Mouse (Mus musculus): ENCODE measurements around the gene Kdm5a. TPM values are rescaled to one million over a fixed set of nuclear protein-coding genes. Genes with fewer than 3 reads are reported as not detected.

Kdm5a gene
- polyA plus RNA-seq, 1 experiment from 2014 or later, result 38.6 TPM

DNA sequence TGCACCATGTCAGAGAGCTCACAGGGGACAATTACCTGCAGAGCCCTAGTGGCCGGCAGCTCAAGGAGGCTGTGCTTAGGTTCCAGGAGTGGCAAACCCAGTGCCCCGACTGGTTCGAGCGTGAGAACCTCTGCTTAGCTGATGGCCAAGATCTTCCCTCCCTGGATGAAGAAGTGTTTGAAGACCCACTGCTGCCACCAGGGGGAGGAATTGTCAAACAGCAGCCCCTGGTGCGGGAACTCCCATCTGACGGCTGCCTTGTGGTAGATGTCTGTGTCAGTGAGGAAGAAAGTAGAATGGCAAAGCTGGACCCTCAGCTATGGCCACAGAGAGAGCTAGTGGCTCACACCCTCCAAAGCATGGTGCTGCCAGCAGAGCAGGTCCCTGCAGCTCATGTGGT, 117.6 kb downstream of the Kdm5a start:
- Histone ChIP-seq H3K4me1 (no peaks in the 10 kb centered on the region), H3K9ac (no peak overlapping the region), H3K4me3 (replicated peaks) (no peak overlapping the region), H3K27me3 (replicated peaks) (no peaks in the 10 kb centered on the region), H3K4me2 (no peak overlapping the region), H3K27ac (no peak overlapping the region), H3K9me3 (no peaks in the 10 kb centered on the region), H3K36me3 (0 out of 2 replicates have a peak, but pooled peaks cover 4% of the 10 kb centered on the region)
- no peak for ATAC-seq (ENCODE audit: insufficient read depth, low FRiP score, low read depth)
- WGBS, result 92% methylated on average over 6 of the region's 6 CpGs

DNA sequence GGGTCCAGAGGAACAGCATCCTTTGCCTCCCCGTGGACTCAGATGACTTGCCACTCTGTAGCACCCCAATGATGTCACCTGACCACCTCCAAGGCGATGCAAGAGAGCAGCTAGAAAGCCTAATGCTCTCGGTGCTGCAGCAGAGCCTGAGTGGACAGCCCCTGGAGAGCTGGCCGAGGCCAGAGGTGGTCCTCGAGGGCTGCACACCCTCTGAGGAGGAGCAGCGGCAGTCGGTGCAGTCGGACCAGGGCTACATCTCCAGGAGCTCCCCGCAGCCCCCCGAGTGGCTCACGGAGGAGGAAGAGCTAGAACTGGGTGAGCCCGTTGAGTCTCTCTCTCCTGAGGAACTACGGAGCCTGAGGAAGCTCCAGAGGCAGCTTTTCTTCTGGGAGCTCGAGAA, 118.1 kb downstream of the Kdm5a start:
- no peak for ATAC-seq (ENCODE audit: insufficient read depth, low FRiP score, low read depth)
- Histone ChIP-seq H3K4me2 (no peak overlapping the region), H3K36me3 (0 out of 2 replicates have a peak, but pooled peaks cover 4% of the 10 kb centered on the region), H3K9me3 (no peaks in the 10 kb centered on the region), H3K4me3 (replicated peaks) (no peak overlapping the region), H3K27ac (no peak overlapping the region), H3K27me3 (replicated peaks) (no peaks in the 10 kb centered on the region), H3K9ac (no peak overlapping the region), H3K4me1 (no peaks in the 10 kb centered on the region)
- 89% methylated on average over 14 of the region's 14 CpGs for WGBS

DNA sequence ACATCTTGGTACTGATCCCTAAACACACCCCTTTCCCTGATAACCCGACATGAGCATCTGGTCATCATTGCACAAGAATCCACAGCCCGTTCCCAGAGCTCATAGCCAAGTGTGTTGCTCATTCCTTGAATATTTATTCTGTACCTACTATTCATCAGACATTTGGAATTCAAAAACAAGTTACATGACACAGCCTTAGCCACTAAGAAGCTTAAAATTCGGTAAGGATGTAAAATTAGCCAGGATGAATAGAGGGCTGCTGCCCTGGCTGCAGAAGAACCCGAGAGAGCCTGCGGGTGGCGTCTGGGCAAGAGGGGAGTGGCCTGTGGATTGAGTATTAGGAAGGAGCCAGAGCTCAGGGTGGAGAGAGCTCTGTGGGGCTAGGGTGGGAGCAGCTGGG, 118.8 kb downstream of the Kdm5a start:
- ATAC-seq (ENCODE audit: insufficient read depth, low FRiP score, low read depth), result no peak
- 39% methylated on average over 6 of the region's 6 CpGs for WGBS
- no peaks in the 10 kb centered on the region for H3K9me3 ChIP-seq
- no peak overlapping the region for H3K9ac ChIP-seq
- H3K4me2 ChIP-seq, result no peak overlapping the region
- H3K4me3 ChIP-seq (replicated peaks), result no peak overlapping the region
- H3K27ac ChIP-seq, result no peak overlapping the region
- H3K27me3 ChIP-seq (replicated peaks), result no peaks in the 10 kb centered on the region
- H3K4me1 ChIP-seq, result no peaks in the 10 kb centered on the region
- H3K36me3 ChIP-seq, result 0 out of 2 replicates have a peak, but pooled peaks cover 4% of the 10 kb centered on the region

DNA sequence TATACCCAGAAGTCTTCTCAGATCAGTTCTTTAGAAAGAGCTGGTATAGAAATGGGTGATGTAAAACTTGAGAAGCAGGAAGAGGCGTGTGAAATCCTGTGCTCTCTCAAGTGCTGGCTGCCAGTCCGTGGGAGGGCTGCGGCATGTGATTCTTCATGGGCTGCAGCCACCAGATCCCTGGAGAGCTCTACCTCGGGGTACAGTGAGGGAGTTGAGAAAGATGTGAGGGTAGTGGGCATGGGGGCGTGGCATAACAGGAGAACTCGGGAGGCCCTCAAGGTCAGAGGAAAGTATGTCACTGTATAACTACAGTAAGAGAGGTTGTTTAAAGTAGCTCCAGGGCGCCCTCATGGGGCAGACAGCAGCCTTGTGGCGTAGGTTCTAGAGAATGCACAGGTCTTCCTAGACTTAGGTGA, 119.3 kb downstream of the Kdm5a start:
- ATAC-seq (ENCODE audit: insufficient read depth, low FRiP score, low read depth), result no peak

DNA sequence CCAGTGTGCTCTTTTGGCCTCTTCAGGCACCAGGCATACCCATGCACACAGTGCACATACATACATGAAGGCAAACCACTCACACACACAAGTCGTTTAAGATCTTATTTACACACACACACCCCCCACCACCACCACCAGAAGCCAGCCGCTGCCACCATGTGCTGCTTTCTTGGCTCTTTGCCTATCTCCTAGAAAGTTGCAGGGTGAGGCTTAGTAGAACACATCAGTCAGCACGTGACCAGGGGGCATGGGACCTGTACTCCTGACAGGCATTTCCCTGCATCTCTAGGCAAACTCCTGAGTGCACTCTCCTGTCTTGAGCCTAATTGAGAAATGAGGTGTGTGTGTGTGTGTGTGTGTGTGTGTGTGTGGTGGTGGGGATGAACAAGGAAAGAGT, 121.1 kb downstream of the Kdm5a start:
- Histone ChIP-seq H3K27me3 (replicated peaks) (no peaks in the 10 kb centered on the region), H3K36me3 (0 out of 2 replicates have a peak, but pooled peaks cover 4% of the 10 kb centered on the region), H3K4me2 (no peak overlapping the region), H3K4me1 (no peaks in the 10 kb centered on the region), H3K4me3 (replicated peaks) (no peak overlapping the region), H3K9me3 (no peaks in the 10 kb centered on the region), H3K27ac (no peak overlapping the region), H3K9ac (no peak overlapping the region)
- 0 out of 2 replicates have a peak, but pooled peaks have one; percentile 27 for ATAC-seq (ENCODE audit: insufficient read depth, low FRiP score, low read depth)
- whole genome bisulfite sequencing, result 70% methylated on average over 3 of the region's 3 CpGs

More for the DNA sequence above, 119.3 kb downstream of the Kdm5a start:
- no peak overlapping the region for H3K27ac ChIP-seq
- H3K4me2 ChIP-seq, result no peak overlapping the region
- 0 out of 2 replicates have a peak, but pooled peaks cover 4% of the 10 kb centered on the region for H3K36me3 ChIP-seq
- no peaks in the 10 kb centered on the region for H3K27me3 ChIP-seq (replicated peaks)
- H3K9me3 ChIP-seq, result no peaks in the 10 kb centered on the region
- no peak overlapping the region for H3K4me3 ChIP-seq (replicated peaks)
- 25% methylated on average over 8 of the region's 8 CpGs for WGBS
- H3K9ac ChIP-seq, result no peak overlapping the region
- no peaks in the 10 kb centered on the region for H3K4me1 ChIP-seq

DNA sequence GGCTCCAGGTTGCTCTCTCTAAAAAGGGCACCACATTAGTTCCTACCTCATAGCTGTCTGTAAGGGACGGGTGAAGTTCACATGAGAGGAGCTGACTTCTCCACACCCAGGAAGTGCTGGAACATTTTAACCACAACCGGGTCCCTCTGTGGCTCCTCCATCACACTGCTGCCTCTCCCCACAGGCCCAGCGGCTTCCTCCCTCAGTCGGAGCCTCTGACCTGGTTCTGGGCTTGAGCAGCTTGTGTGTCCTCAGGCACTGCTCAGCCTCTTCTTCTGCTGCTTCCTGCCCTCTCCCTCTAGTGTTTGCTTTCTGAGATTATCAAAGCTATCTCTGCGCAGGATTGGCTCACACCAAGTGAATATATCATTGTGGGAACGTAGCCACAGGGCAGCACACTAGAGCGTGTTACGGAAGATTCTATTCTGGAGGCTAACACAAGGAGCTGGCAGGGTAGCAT, 122.2 kb downstream of the Kdm5a start:
- ATAC-seq (ENCODE audit: insufficient read depth, low FRiP score, low read depth), result no peak
- 56% methylated on average over 8 of the region's 8 CpGs for WGBS

DNA sequence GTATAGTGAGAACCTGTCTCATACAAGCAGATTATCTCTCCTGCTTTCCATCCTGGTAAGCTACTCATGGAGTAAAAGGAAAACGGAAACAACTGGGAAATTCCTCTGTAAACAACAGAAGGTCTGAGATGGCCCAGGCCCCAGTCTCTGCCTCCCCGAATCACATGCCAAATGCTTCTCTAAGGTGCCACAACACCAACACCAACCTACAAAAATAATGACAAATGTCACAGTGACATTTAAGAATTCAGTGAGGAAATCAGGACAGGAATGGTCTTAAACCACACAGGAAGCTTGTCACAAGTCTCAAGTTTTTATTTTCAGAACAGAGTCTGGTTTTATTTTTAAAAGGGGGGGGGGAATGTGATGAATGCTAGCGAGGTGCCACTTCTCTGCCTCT, 124.7 kb downstream of the Kdm5a start:
- peaks cover 28% of the 10 kb centered on the region for H3K27me3 ChIP-seq (replicated peaks)
- H3K4me3 ChIP-seq (replicated peaks), result no peak overlapping the region
- 58% methylated on average over 3 of the region's 3 CpGs for WGBS
- no peaks in the 10 kb centered on the region for H3K9me3 ChIP-seq
- H3K36me3 ChIP-seq, result no peaks in the 10 kb centered on the region
- no peak overlapping the region for H3K27ac ChIP-seq
- peaks cover 12% of the 10 kb centered on the region for H3K4me1 ChIP-seq
- no peak overlapping the region for H3K4me2 ChIP-seq
- ATAC-seq (ENCODE audit: insufficient read depth, low FRiP score, low read depth), result no peak
- no peak overlapping the region for H3K9ac ChIP-seq

More for the DNA sequence above, 122.2 kb downstream of the Kdm5a start:
- Histone ChIP-seq H3K27me3 (replicated peaks) (0 out of 2 replicates have a peak, but pooled peaks cover 4% of the 10 kb centered on the region), H3K27ac (no peak overlapping the region), H3K4me2 (no peak overlapping the region), H3K9ac (no peak overlapping the region), H3K9me3 (no peaks in the 10 kb centered on the region), H3K4me1 (no peaks in the 10 kb centered on the region), H3K36me3 (0 out of 2 replicates have a peak, but pooled peaks cover 1% of the 10 kb centered on the region), H3K4me3 (replicated peaks) (no peak overlapping the region)

DNA sequence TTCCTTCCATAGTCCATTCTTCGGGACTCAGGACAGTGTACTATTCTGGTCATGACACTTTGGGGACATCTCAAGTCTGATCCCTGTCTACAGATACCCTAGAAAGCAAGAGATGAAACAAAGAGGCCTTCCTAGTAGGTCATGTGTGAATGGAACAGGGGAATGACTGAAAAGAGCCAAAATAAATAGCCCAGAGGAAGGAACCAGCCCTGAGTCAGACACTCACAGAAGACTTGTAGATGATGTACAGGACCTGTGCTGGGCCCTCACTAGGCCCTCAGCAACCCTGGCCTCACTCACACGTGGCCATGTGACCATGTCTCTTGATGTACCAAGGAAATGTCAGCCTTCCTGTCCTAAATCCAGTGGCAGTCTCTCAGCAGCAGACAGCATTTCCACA, 125.5 kb downstream of the Kdm5a start:
- no peaks in the 10 kb centered on the region for H3K9me3 ChIP-seq
- no peak overlapping the region for H3K4me3 ChIP-seq (replicated peaks)
- H3K27me3 ChIP-seq (replicated peaks), result peaks cover 28% of the 10 kb centered on the region
- H3K27ac ChIP-seq, result no peak overlapping the region
- H3K9ac ChIP-seq, result no peak overlapping the region
- no peaks in the 10 kb centered on the region for H3K36me3 ChIP-seq
- peaks cover 12% of the 10 kb centered on the region for H3K4me1 ChIP-seq
- H3K4me2 ChIP-seq, result no peak overlapping the region
- 57% methylated on average over 2 of the region's 2 CpGs for WGBS
- ATAC-seq (ENCODE audit: insufficient read depth, low FRiP score, low read depth), result no peak

DNA sequence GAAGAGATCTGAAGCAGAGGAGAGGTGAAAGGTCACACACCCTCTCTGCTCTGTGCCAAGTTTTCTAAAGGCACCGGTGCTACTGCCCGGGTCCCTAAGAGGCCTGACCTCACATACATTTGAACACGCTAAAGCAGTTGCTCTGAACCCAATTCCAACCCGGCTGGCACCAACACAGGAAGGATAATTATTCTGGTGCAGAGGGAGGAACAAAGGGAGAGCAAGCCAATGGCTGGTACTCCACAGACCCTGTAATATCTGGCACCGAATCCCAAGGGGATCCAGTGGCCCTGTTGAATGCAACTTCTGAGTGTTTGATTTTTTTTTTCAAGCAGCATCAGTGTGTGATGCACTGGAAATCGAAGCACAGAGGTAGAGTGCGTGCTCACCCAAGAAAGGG, 127.1 kb downstream of the Kdm5a start:
- Histone ChIP-seq H3K27me3 (replicated peaks) (peaks cover 31% of the 10 kb centered on the region), H3K4me1 (peaks cover 12% of the 10 kb centered on the region), H3K27ac (no peak overlapping the region), H3K4me2 (no peak overlapping the region), H3K4me3 (replicated peaks) (no peak overlapping the region), H3K9ac (no peak overlapping the region), H3K36me3 (no peaks in the 10 kb centered on the region), H3K9me3 (no peaks in the 10 kb centered on the region)
- WGBS, result 66% methylated on average over 7 of the region's 7 CpGs
- ATAC-seq (ENCODE audit: insufficient read depth, low FRiP score, low read depth), result no peak

DNA sequence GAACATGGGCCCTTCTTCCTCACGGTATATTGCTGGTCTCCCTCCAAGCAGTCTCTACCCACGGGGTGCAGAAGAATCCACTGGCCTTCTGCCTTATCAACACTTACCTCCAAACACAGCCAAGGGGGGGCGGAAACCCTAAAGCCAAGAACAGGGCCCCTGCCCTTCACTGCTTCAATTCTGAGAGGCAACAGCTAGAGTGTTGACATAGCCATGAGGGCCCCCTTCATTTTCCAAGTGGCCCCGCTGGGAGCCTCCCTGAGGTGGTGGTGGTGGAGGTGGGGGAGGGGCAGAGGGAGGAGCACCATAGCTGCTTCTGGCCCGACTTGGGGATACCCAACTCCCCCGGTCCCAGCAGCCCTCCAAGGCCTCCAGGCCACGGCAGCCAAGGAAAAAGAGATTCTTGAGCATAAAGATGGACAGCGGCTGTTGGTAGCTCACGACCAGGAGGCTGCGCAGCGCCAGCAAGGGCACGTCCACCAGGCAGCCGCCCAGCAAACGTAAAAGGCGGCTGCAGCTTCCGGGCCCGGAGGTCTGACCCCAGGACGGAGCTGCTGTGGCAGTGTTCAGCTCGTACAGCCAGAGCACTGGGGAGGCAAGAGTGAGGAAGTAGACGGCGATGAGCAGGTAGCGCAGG, 128.1 kb downstream of the Kdm5a start:
- H3K9ac ChIP-seq, result no peak overlapping the region
- 10% methylated on average over 22 of the region's 22 CpGs for WGBS
- H3K27me3 ChIP-seq (replicated peaks), result peaks cover 31% of the 10 kb centered on the region
- H3K9me3 ChIP-seq, result no peaks in the 10 kb centered on the region
- no peaks in the 10 kb centered on the region for H3K36me3 ChIP-seq
- ATAC-seq (ENCODE audit: insufficient read depth, low FRiP score, low read depth), result 0 out of 2 replicates have a peak, but pooled peaks have one; percentile 16
- H3K4me2 ChIP-seq, result peak overlapping the region; percentile 96
- peaks cover 12% of the 10 kb centered on the region for H3K4me1 ChIP-seq
- peak overlapping the region; percentile 62 for H3K4me3 ChIP-seq (replicated peaks)
- no peak overlapping the region for H3K27ac ChIP-seq

DNA sequence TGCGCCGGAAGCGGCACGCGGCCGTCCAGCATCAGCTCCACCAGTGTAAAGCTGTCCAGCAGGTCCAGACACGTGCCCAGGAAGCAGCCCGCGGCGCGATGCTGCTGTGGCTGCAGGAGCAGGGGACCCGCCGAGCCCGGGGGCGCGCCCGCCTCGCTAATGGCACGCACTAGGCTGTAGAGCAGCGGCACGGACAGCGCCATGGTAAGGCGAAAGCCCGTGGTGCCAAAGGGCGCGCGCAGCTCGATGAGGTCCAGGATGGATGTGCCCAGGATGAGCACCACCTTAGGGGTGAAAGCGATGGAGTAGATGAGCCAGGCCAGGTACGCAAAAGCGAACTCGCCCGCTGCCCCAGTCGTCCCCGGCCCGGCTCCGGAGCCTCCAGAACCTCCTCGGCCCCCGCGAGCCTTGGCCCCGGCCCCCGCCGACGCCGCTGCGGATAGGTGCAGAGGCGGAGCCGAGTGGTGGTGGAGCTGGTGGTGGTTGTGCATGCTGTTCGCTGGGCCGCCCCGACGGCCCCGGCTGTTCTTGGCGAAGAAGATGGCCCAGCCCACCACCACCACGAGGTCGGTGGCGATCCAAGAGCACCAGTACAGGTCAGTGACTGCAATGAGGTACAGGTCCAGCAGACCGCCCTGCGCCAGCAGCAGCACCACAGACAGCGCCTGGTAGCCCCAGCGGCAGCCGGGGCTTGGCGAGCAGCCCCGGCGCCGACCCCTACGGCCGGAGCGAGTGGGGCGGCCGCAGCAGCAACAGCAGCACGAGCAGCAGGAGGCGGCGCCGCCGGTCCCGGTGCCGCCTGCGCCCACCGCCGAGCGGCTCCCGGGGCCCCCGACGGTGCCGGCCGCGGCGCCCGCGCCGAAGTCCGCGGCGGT, 128.8 kb downstream of the Kdm5a start:
- H3K4me3 ChIP-seq (replicated peaks), result peak overlapping the region; percentile 62
- H3K36me3 ChIP-seq, result no peaks in the 10 kb centered on the region
- H3K27me3 ChIP-seq (replicated peaks), result peaks cover 31% of the 10 kb centered on the region
- no peaks in the 10 kb centered on the region for H3K9me3 ChIP-seq
- under 1% methylated on average over 86 of the region's 95 CpGs for WGBS
- no peak overlapping the region for H3K9ac ChIP-seq
- H3K4me1 ChIP-seq, result peaks cover 12% of the 10 kb centered on the region
- peak overlapping the region; percentile 96 for H3K4me2 ChIP-seq
- ATAC-seq (ENCODE audit: insufficient read depth, low FRiP score, low read depth), result no peak
- no peak overlapping the region for H3K27ac ChIP-seq

All from stomach, embryonic 15.5 days (tissue).